Mouse (Mus musculus): ENCODE results near the gene Phf10.
A peak's percentile ranks its signal among the peaks of the same experiment; 100 is the strongest.
"Not testable (repeated sequence)": the region's sequence is repeated elsewhere in the genome, so short reads cannot be mapped to it uniquely, and the experiment has no call there.

Gene Phf10

GRCm38 (mm10) chr17:14943009-14943728 is 17.9 kb downstream of the Phf10 start, which contains the start of the genes Wdr27 and 1600012H06Rik:
Gene Wdr27, minus strand, starts transcription at chr17:14943158.
Gene 1600012H06Rik, plus strand, starts transcription at chr17:14943184.
- DNase-seq: peak; percentile 98

- peak; percentile 50 for DNase-seq
Observed at GRCm38 (mm10) chr17:14942181-14942580, 18.9 kb downstream of the Phf10 start.

GRCm38 (mm10) chr17:14935841-14936605 is 25.1 kb downstream of the Phf10 start:
- DNase-seq: no peak

- DNase-seq: not testable (repeated sequence)
Observed at GRCm38 (mm10) chr17:14935280-14935679, 25.8 kb downstream of the Phf10 start.

- DNase-seq: no peak
Observed at GRCm38 (mm10) chr17:14931469-14931868, 29.6 kb downstream of the Phf10 start.

GRCm38 (mm10) chr17:14930697-14931096 is 30.4 kb downstream of the Phf10 start:
- no peak for DNase-seq

- no peak for DNase-seq
Observed at GRCm38 (mm10) chr17:14928631-14929030, 32.4 kb downstream of the Phf10 start.

- DNase-seq: no peak
Observed at GRCm38 (mm10) chr17:14927644-14928218, 33.3 kb downstream of the Phf10 start.

GRCm38 (mm10) chr17:14921582-14921981 is 39.5 kb downstream of the Phf10 start:
- DNase-seq: no peak

GRCm38 (mm10) chr17:14917866-14918265 is 43.2 kb downstream of the Phf10 start:
- no peak for DNase-seq

GRCm38 (mm10) chr17:14914401-14914800 is 46.7 kb downstream of the Phf10 start:
- DNase-seq: no peak

- DNase-seq: no peak
Observed at GRCm38 (mm10) chr17:14912981-14913380, 48.1 kb downstream of the Phf10 start.

GRCm38 (mm10) chr17:14912420-14912819 is 48.7 kb downstream of the Phf10 start:
- no peak for DNase-seq

- DNase-seq: no peak
Observed at GRCm38 (mm10) chr17:14910771-14911170, 50.3 kb downstream of the Phf10 start.

- no peak for DNase-seq
Observed at GRCm38 (mm10) chr17:14909331-14909730, 51.7 kb downstream of the Phf10 start.

GRCm38 (mm10) chr17:14907136-14907535 is 53.9 kb downstream of the Phf10 start:
- DNase-seq: no peak

GRCm38 (mm10) chr17:14906611-14907010 is 54.5 kb downstream of the Phf10 start:
- no peak for DNase-seq

- DNase-seq: peak; percentile 21
Observed at GRCm38 (mm10) chr17:14904637-14905265, 56.3 kb downstream of the Phf10 start.

- no peak for DNase-seq
Observed at GRCm38 (mm10) chr17:14904206-14904605, 56.9 kb downstream of the Phf10 start.

GRCm38 (mm10) chr17:14903212-14903611 is 57.9 kb downstream of the Phf10 start:
- DNase-seq: no peak

GRCm38 (mm10) chr17:14898972-14899371 is 62.1 kb downstream of the Phf10 start:
- DNase-seq: no peak

- DNase-seq: not testable (repeated sequence)
Observed at GRCm38 (mm10) chr17:14895058-14895457, 66.0 kb downstream of the Phf10 start.
